Mouse (Mus musculus): Measurements from ENCODE around the gene Rxfp1. TPM values are rescaled to one million over a fixed set of nuclear protein-coding genes. Genes with fewer than 3 reads are reported as not detected.
A peak's percentile ranks its signal among the peaks of the same experiment; 100 is the strongest.

Rxfp1 gene
- 0.02 TPM in 1 of 2 replicates, not detected in the other for polyA plus RNA-seq (2015; fragmentation: Nextera tagmentation; extraction: Ambion mirVana)

DNA sequence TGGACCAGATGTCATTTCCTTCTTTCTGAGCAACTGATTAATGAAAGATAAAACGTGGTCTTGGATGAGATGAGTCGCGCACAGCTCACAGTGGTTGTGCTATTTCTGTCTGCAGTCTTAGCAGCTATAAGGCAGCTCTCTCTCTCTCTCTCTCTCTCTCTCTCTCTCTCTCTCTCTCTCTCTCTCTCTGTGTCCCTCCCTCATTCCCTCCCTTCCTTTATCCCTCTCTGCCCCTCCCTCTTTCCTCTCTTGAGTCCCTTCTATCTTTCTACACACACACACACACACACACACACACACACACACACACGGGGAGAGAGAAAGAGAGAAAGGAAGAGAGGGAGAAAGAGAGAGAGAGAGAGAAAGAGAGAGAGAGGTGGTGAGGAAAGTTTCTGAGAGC is at the start of gene Rxfp1:
Gene Rxfp1 (minus strand): TSS at position 101 of the 400 bp plus-strand sequence.
- Histone ChIP-seq H3K36me3 (replicated peaks; ENCODE audit: insufficient read depth, low read length) (no peaks in the 10 kb centered on the region), H3K4me1 (ENCODE audit: insufficient read depth) (no peaks in the 10 kb centered on the region), H3K27me3 (ENCODE audit: insufficient read depth, low read length) (no peaks in the 10 kb centered on the region), H3K9me3 (ENCODE audit: low read length) (no peaks in the 10 kb centered on the region), H3K4me3 (ENCODE audit: low read depth, low read length) (no peak within 1 kb of the TSS), H3K4me2 (ENCODE audit: low read depth, low read length) (no peak within 1 kb of the TSS), H3K27ac (ENCODE audit: low read depth) (no peak within 1 kb of the TSS), H3K9ac (replicated peaks) (no peak within 1 kb of the TSS)
- no peak for ATAC-seq
- TF ChIP-seq CTCF (IDR thresholded peaks at IDR 0.05; ENCODE audit: low read depth) (no peak), EP300 (IDR thresholded peaks at IDR 0.05; ENCODE audit: low read depth) (no peak)
- WGBS (ENCODE audit: insufficient replicate concordance) = 58% methylated on average over 4 of the region's 4 CpGs
- DNase-seq = no peak

- Histone ChIP-seq H3K4me2 (ENCODE audit: low read depth, low read length) (peak overlapping the region; percentile 5), H3K27me3 (ENCODE audit: insufficient read depth, low read length) (0 out of 2 replicates have a peak, but pooled peaks cover 5% of the 10 kb centered on the region), H3K9me3 (ENCODE audit: low read length) (no peaks in the 10 kb centered on the region), H3K9ac (replicated peaks) (no peak overlapping the region), H3K4me3 (ENCODE audit: low read depth, low read length) (no peak overlapping the region), H3K4me1 (ENCODE audit: insufficient read depth) (0 out of 2 replicates have a peak, but pooled peaks cover 2% of the 10 kb centered on the region), H3K27ac (ENCODE audit: low read depth) (no peak overlapping the region), H3K36me3 (replicated peaks; ENCODE audit: insufficient read depth, low read length) (no peaks in the 10 kb centered on the region)
- TF ChIP-seq EP300 (IDR thresholded peaks at IDR 0.05; ENCODE audit: low read depth) = no peak
- no peak for TF ChIP-seq CTCF (IDR thresholded peaks at IDR 0.05; ENCODE audit: low read depth)
- ATAC-seq (no peak), DNase-seq (no peak)
- WGBS (ENCODE audit: insufficient replicate concordance) = 18% methylated on average over 11 of the region's 11 CpGs
Observed at GRCm38 (mm10) chr3:79784362-79784736, 46.7 kb upstream of the Rxfp1 start.

DNA sequence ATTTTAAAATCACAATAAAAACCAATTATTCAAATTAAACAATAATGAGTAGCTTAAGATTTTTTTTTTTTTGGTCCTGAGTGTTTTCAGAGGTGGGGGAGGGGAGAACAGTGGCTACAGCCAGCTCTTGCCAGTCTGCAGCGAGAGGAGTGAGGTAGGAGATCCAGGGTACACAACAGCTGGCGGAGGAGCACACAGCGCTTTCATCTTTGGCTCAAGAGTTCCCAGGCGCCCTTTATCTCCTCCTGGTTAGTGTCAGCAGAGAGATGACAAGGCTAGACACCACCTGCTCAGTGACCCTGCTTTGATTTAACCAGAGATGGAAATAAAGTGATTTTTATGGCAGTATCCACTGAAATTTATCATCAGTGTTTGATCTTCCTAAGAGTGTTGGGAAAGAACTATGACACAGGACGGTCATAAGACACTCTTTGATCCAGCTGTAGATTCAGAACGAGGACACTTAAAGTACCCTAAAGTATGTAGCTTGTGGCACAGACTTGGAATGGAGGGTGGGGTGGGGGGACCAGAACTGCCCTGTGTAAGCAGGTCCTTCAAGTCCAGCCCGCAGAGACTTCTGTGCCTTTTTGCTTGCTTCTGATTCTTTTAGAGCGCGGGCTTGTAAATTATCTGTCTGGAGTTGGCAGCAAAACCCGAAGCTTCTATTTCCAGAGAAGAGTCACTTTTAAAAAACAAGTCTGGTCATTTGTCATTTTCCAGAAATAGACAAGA is 46.1 kb upstream of the Rxfp1 start:
- TF ChIP-seq EP300 (IDR thresholded peaks at IDR 0.05; ENCODE audit: low read depth) (no peak), CTCF (IDR thresholded peaks at IDR 0.05; ENCODE audit: low read depth) (no peak)
- no peak for ATAC-seq
- no peak for DNase-seq
- Histone ChIP-seq H3K36me3 (replicated peaks; ENCODE audit: insufficient read depth, low read length) (no peaks in the 10 kb centered on the region), H3K9me3 (ENCODE audit: low read length) (no peaks in the 10 kb centered on the region), H3K9ac (replicated peaks) (no peak overlapping the region), H3K27ac (ENCODE audit: low read depth) (no peak overlapping the region), H3K27me3 (ENCODE audit: insufficient read depth, low read length) (0 out of 2 replicates have a peak, but pooled peaks cover 5% of the 10 kb centered on the region), H3K4me2 (ENCODE audit: low read depth, low read length) (peak overlapping the region; percentile 5), H3K4me1 (ENCODE audit: insufficient read depth) (0 out of 2 replicates have a peak, but pooled peaks cover 2% of the 10 kb centered on the region), H3K4me3 (ENCODE audit: low read depth, low read length) (no peak overlapping the region)
- WGBS (ENCODE audit: insufficient replicate concordance) = 37% methylated on average over 10 of the region's 10 CpGs

DNA sequence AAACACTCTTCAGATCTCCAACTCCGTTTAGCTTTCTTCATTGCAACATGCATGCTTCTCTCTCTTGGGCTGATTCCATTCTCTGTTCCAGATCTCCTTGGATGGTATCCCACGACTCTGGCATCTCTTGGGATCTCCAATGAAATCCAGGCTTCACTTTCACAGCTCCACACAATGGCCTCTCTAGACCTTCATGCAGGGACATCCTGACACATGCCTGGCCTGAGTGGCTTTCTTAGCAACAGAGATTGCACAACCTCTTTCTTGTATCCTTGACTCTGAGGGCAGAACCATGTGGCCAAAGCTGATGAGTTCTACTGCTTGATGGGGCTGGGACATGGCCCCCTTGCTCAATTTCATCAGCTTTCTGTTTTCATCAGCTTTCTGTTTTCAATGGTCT is 35.0 kb upstream of the Rxfp1 start:
- DNase-seq (no peak), ATAC-seq (no peak)
- Histone ChIP-seq H3K9me3 (ENCODE audit: low read length) (no peaks in the 10 kb centered on the region), H3K27ac (ENCODE audit: low read depth) (no peak overlapping the region), H3K4me1 (ENCODE audit: insufficient read depth) (no peaks in the 10 kb centered on the region), H3K9ac (replicated peaks) (no peak overlapping the region), H3K4me3 (ENCODE audit: low read depth, low read length) (no peak overlapping the region), H3K4me2 (ENCODE audit: low read depth, low read length) (no peak overlapping the region), H3K36me3 (replicated peaks; ENCODE audit: insufficient read depth, low read length) (no peaks in the 10 kb centered on the region), H3K27me3 (ENCODE audit: insufficient read depth, low read length) (no peaks in the 10 kb centered on the region)
- TF ChIP-seq EP300 (IDR thresholded peaks at IDR 0.05; ENCODE audit: low read depth) = no peak
- no peak for TF ChIP-seq CTCF (IDR thresholded peaks at IDR 0.05; ENCODE audit: low read depth)
- 60% methylated on average over 2 of the region's 2 CpGs for WGBS (ENCODE audit: insufficient replicate concordance)

DNA sequence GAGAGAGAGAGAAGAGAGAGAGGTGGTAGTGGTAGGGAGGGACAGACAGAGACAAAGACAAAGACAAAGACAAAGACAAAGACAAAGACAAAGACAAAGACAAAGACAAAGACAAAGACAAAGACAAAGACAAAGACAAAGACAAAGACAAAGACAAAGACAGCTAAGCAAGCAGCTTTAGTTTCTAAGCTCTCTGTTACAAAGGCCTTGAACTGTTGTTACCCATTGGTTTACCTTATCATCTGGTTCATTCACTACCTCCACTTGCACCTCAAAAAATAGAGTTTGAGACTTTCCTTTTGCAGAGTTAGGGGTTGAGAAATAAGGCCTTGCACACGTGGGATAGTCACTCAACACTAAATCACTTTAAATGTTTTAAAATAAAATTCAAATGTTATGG is 16.1 kb upstream of the Rxfp1 start:
- Histone ChIP-seq H3K4me3 (ENCODE audit: low read depth, low read length) (no peak overlapping the region), H3K27me3 (ENCODE audit: insufficient read depth, low read length) (no peaks in the 10 kb centered on the region), H3K9ac (replicated peaks) (no peak overlapping the region), H3K36me3 (replicated peaks; ENCODE audit: insufficient read depth, low read length) (no peaks in the 10 kb centered on the region), H3K9me3 (ENCODE audit: low read length) (no peaks in the 10 kb centered on the region), H3K4me1 (ENCODE audit: insufficient read depth) (no peaks in the 10 kb centered on the region), H3K4me2 (ENCODE audit: low read depth, low read length) (no peak overlapping the region), H3K27ac (ENCODE audit: low read depth) (no peak overlapping the region)
- 57% methylated on average over 1 of the region's 1 CpGs for WGBS (ENCODE audit: insufficient replicate concordance)
- TF ChIP-seq EP300 (IDR thresholded peaks at IDR 0.05; ENCODE audit: low read depth) = no peak
- no peak for DNase-seq
- ATAC-seq = no peak

DNA sequence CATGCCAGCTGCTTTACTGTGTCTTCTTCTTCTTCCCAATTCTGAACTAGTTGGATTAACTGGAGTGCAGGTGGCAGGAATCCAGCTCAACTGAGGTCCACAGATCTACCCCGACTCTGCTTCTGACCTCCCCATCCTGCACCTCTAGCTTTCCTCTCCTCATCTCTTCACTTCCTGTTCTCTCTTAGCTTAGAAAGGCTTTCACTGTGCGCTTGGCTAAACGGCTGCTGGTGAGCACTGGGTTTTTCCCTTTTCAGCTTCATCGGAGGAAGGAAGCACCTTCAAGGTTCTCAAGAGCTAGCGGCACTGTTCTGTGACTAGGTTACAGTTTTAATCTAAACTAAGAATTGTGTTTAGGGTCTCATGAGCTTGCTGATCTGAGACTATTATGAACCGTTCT is 8.9 kb upstream of the Rxfp1 start:
- DNase-seq (no peak), ATAC-seq (no peak)
- Histone ChIP-seq H3K4me1 (ENCODE audit: insufficient read depth) (no peaks in the 10 kb centered on the region), H3K9me3 (ENCODE audit: low read length) (no peaks in the 10 kb centered on the region), H3K27ac (ENCODE audit: low read depth) (no peak overlapping the region), H3K27me3 (ENCODE audit: insufficient read depth, low read length) (no peaks in the 10 kb centered on the region), H3K9ac (replicated peaks) (no peak overlapping the region), H3K4me3 (ENCODE audit: low read depth, low read length) (no peak overlapping the region), H3K36me3 (replicated peaks; ENCODE audit: insufficient read depth, low read length) (no peaks in the 10 kb centered on the region), H3K4me2 (ENCODE audit: low read depth, low read length) (no peak overlapping the region)
- 67% methylated on average over 6 of the region's 6 CpGs for WGBS (ENCODE audit: insufficient replicate concordance)
- TF ChIP-seq EP300 (IDR thresholded peaks at IDR 0.05; ENCODE audit: low read depth) (no peak), CTCF (IDR thresholded peaks at IDR 0.05; ENCODE audit: low read depth) (no peak)

Measured in liver, postnatal 0 days (tissue).